Mouse (Mus musculus) kidney, postnatal 10 days (tissue): Measurements from ENCODE around the gene Kcnc3.

ENCODE experiments used
- DNase-seq: peaks from one replicate; pipeline ENCODE4 v3.0.0; 2021; ENCODE audit warnings: mixed read lengths

The Kcnc3 gene

GRCm38 (mm10) chr7:44632676-44633075 is 42.2 kb downstream of the Kcnc3 start:
- no peak for DNase-seq

- DNase-seq: peak; percentile 21
Measured at GRCm38 (mm10) chr7:44633407-44633806, 42.9 kb downstream of the Kcnc3 start.

- DNase-seq: no peak
Measured at GRCm38 (mm10) chr7:44636684-44637083, 46.2 kb downstream of the Kcnc3 start.

GRCm38 (mm10) chr7:44638663-44639062 is 48.2 kb downstream of the Kcnc3 start:
- DNase-seq: no peak

GRCm38 (mm10) chr7:44640843-44641605 is 50.6 kb downstream of the Kcnc3 start:
- DNase-seq: no peak

GRCm38 (mm10) chr7:44641887-44642286 is 51.4 kb downstream of the Kcnc3 start:
- peak; percentile 31 for DNase-seq

- DNase-seq: no peak
Measured at GRCm38 (mm10) chr7:44645256-44645655, 54.8 kb downstream of the Kcnc3 start.

- peak; percentile 52 for DNase-seq
Measured at GRCm38 (mm10) chr7:44645951-44646350, 55.5 kb downstream of the Kcnc3 start.

- DNase-seq: peak; percentile 82
Measured at GRCm38 (mm10) chr7:44647042-44647724, 56.7 kb downstream of the Kcnc3 start.

- no peak for DNase-seq
Measured at GRCm38 (mm10) chr7:44647729-44648128, 57.3 kb downstream of the Kcnc3 start.

- DNase-seq: no peak
Measured at GRCm38 (mm10) chr7:44649094-44649610, 58.7 kb downstream of the Kcnc3 start.

GRCm38 (mm10) chr7:44649990-44650389 is 59.5 kb downstream of the Kcnc3 start:
- DNase-seq: peak; percentile 67

GRCm38 (mm10) chr7:44651416-44651815 is 61.0 kb downstream of the Kcnc3 start:
- DNase-seq: no peak

- DNase-seq: no peak
Measured at GRCm38 (mm10) chr7:44653773-44654172, 63.3 kb downstream of the Kcnc3 start.
